Mouse (Mus musculus): ENCODE data around the gene Mcee.

DNA sequence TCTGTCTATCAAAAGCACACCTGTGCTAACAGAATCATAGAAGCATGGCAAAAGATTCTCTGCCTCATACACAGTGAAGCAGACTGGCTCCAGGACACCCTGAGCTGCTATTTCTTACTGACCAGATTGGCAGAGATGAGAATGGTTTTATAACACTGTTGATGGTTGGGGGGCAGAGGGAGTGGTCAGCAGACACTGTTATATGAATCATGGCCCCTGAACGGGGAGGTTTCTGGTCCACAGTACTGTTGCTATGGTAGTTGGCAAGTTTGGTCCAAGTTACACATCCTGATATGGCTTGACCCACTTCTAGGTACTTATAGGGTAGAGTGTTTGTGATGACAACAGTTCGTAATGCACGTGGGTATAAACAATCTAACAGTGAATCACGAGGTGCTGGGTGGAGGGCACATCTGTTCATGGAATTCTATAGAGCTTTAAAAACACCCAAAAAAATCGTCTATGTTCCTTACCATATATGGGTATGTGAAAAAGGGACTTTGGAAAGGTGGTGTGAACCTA is 59.5 kb downstream of the Mcee start:
- TF ChIP-seq POLR2A (IDR thresholded peaks at IDR 0.05; ENCODE audit: extremely low read depth, insufficient read depth, low read length) (no peak), CTCF (IDR thresholded peaks at IDR 0.05; ENCODE audit: low read depth, low read length) (no peak)

Data from liver, adult 2 months (tissue).